Mouse (Mus musculus): ENCODE measurements around the gene Cltb. TPM values are rescaled to one million over a fixed set of nuclear protein-coding genes. Genes with fewer than 3 reads are reported as not detected.

Gene Cltb
- total RNA-seq (2012; rRNA removed) = 49.5 and 75.1 TPM in 2 replicates

GRCm38 (mm10) chr13:54610972-54611754, at the start of gene Cltb:
Gene Cltb, minus strand, starts transcription at chr13:54611344.
- Histone ChIP-seq H3K9me3 (ENCODE audit: control insufficient read depth, insufficient read depth, low read depth, low read length) (no peaks in the 10 kb centered on the region), H3K36me3 (ENCODE audit: control insufficient read depth, insufficient read depth, low read length, poor library complexity, severe bottlenecking) (no peaks in the 10 kb centered on the region), H3K9ac (ENCODE audit: insufficient read depth, low read depth, low read length, poor library complexity, severe bottlenecking) (peak within 1 kb of the TSS; percentile 68), H3K4me3 (ENCODE audit: insufficient read depth in 1 of 2, low read depth in 1 of 2, low read length in 2 of 2, poor library complexity in 1 of 2, severe bottlenecking in 1 of 2) (peak within 1 kb of the TSS; percentile 78 to 93), H3K4me1 (ENCODE audit: control insufficient read depth in 2 of 2, insufficient read depth in 2 of 2, low read length in 2 of 2, poor library complexity in 1 of 2) (peaks cover 8 to 27% of the 10 kb centered on the region in 2 experiments; a peak in 3 of 4 replicates), H3K27ac (ENCODE audit: insufficient read depth, low read depth, low read length, poor library complexity, severe bottlenecking) (no peak within 1 kb of the TSS)
- no peak for DNase-seq (ENCODE audit: low read depth, low spot score)
- TF ChIP-seq ZNF384 (IDR thresholded peaks at IDR 0.05; ENCODE audit: low read depth, low read length) (no peak), MAFK (IDR thresholded peaks at IDR 0.05; ENCODE audit: insufficient read depth, low read depth, low read length) (no peak), CHD2 (IDR thresholded peaks at IDR 0.05; ENCODE audit: low read depth, low read length) (no peak), HCFC1 (IDR thresholded peaks at IDR 0.05; ENCODE audit: borderline replicate concordance, insufficient read depth, low read length) (no peak), ZC3H11A (IDR thresholded peaks at IDR 0.05; ENCODE audit: borderline replicate concordance, low read depth, low read length) (no peak)
- in situ Hi-C loops (cut with MboI; ENCODE audit: low sequenced_read_pairs in 2 of 2, unreplicated experiment in 2 of 2) = no loop called here

GRCm38 (mm10) chr13:54660877-54661276, 49.7 kb upstream of the Cltb start:
- Histone ChIP-seq H3K4me1 (ENCODE audit: control insufficient read depth in 2 of 2, insufficient read depth in 2 of 2, low read length in 2 of 2, poor library complexity in 1 of 2) (peaks cover 2 to 4% of the 10 kb centered on the region in 2 experiments; a peak in 1 of 4 replicates), H3K9ac (ENCODE audit: insufficient read depth, low read depth, low read length, poor library complexity, severe bottlenecking) (no peak overlapping the region), H3K9me3 (ENCODE audit: control insufficient read depth, insufficient read depth, low read depth, low read length) (no peaks in the 10 kb centered on the region), H3K36me3 (ENCODE audit: control insufficient read depth, insufficient read depth, low read length, poor library complexity, severe bottlenecking) (peaks cover 38% of the 10 kb centered on the region), H3K27ac (ENCODE audit: insufficient read depth, low read depth, low read length, poor library complexity, severe bottlenecking) (no peak overlapping the region), H3K4me3 (ENCODE audit: insufficient read depth in 1 of 2, low read depth in 1 of 2, low read length in 2 of 2, poor library complexity in 1 of 2, severe bottlenecking in 1 of 2) (no peak overlapping the region)
- TF ChIP-seq MAFK (IDR thresholded peaks at IDR 0.05; ENCODE audit: insufficient read depth, low read depth, low read length) (no peak), HCFC1 (IDR thresholded peaks at IDR 0.05; ENCODE audit: borderline replicate concordance, insufficient read depth, low read length) (no peak), CHD2 (IDR thresholded peaks at IDR 0.05; ENCODE audit: low read depth, low read length) (no peak), ZC3H11A (IDR thresholded peaks at IDR 0.05; ENCODE audit: borderline replicate concordance, low read depth, low read length) (no peak), ZNF384 (IDR thresholded peaks at IDR 0.05; ENCODE audit: low read depth, low read length) (no peak)
- no peak for DNase-seq (ENCODE audit: low read depth, low spot score)
- in situ Hi-C loops (cut with MboI; ENCODE audit: low sequenced_read_pairs in 2 of 2, unreplicated experiment in 2 of 2) = no loop called here

- TF ChIP-seq ZNF384 (IDR thresholded peaks at IDR 0.05; ENCODE audit: low read depth, low read length) (no peak), MAFK (IDR thresholded peaks at IDR 0.05; ENCODE audit: insufficient read depth, low read depth, low read length) (no peak), ZC3H11A (IDR thresholded peaks at IDR 0.05; ENCODE audit: borderline replicate concordance, low read depth, low read length) (no peak), CHD2 (IDR thresholded peaks at IDR 0.05; ENCODE audit: low read depth, low read length) (no peak)
- Histone ChIP-seq H3K9me3 (ENCODE audit: control insufficient read depth, insufficient read depth, low read depth, low read length) (no peaks in the 10 kb centered on the region), H3K9ac (ENCODE audit: insufficient read depth, low read depth, low read length, poor library complexity, severe bottlenecking) (no peak overlapping the region), H3K4me3 (ENCODE audit: insufficient read depth in 1 of 2, low read depth in 1 of 2, low read length in 2 of 2, poor library complexity in 1 of 2, severe bottlenecking in 1 of 2) (no peak overlapping the region), H3K36me3 (ENCODE audit: control insufficient read depth, insufficient read depth, low read length, poor library complexity, severe bottlenecking) (peaks cover 50% of the 10 kb centered on the region), H3K4me1 (ENCODE audit: control insufficient read depth in 2 of 2, insufficient read depth in 2 of 2, low read length in 2 of 2, poor library complexity in 1 of 2) (no peaks in the 10 kb centered on the region), H3K27ac (ENCODE audit: insufficient read depth, low read depth, low read length, poor library complexity, severe bottlenecking) (no peak overlapping the region)
- DNase-seq (ENCODE audit: low read depth, low spot score) = no peak
- in situ Hi-C loops (cut with MboI; ENCODE audit: low sequenced_read_pairs in 2 of 2, unreplicated experiment in 2 of 2) = no loop called here
Observed at GRCm38 (mm10) chr13:54650461-54650860, 39.3 kb upstream of the Cltb start.

- in situ Hi-C loops (cut with MboI; ENCODE audit: low sequenced_read_pairs in 2 of 2, unreplicated experiment in 2 of 2) = no loop called here
- H3K27ac ChIP-seq (ENCODE audit: insufficient read depth, low read depth, low read length, poor library complexity, severe bottlenecking) = no peak overlapping the region
- H3K4me3 ChIP-seq (ENCODE audit: insufficient read depth in 1 of 2, low read depth in 1 of 2, low read length in 2 of 2, poor library complexity in 1 of 2, severe bottlenecking in 1 of 2) = no peak overlapping the region
- no peak for TF ChIP-seq MAFK (IDR thresholded peaks at IDR 0.05; ENCODE audit: insufficient read depth, low read depth, low read length)
- peaks cover 13% of the 10 kb centered on the region for H3K36me3 ChIP-seq (ENCODE audit: control insufficient read depth, insufficient read depth, low read length, poor library complexity, severe bottlenecking)
- no peak for DNase-seq (ENCODE audit: low read depth, low spot score)
- no peaks in the 10 kb centered on the region for H3K9me3 ChIP-seq (ENCODE audit: control insufficient read depth, insufficient read depth, low read depth, low read length)
- no peak overlapping the region for H3K9ac ChIP-seq (ENCODE audit: insufficient read depth, low read depth, low read length, poor library complexity, severe bottlenecking)
- H3K4me1 ChIP-seq (ENCODE audit: control insufficient read depth in 2 of 2, insufficient read depth in 2 of 2, low read length in 2 of 2, poor library complexity in 1 of 2) = no peaks in the 10 kb centered on the region
Observed at GRCm38 (mm10) chr13:54635011-54635410, 23.9 kb upstream of the Cltb start.

All from ES-E14 (cell line).